ENCODE assay signal across 17 mouse cellular contexts in the genomic region with DNA sequence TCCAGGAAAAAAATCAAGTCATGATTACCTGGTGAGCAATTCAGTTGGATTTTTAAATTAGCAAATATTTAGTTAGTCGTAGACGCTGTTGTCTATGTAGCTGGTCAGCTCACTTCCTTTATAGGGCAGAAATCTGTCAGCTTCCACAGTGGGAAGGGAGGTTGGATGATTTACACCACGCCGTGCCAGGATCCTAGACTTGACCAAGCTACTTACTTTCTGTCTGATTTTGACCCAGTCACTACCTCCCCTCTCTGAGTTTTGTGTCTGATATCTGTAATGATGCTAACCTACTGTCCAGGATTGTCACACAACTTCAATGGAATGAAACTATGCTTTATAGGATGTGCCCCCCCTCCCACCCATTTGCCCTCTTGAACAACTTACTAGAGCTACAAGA. TPM values are rescaled to one million over a fixed set of nuclear protein-coding genes. Genes with fewer than 3 reads are reported as not detected.
A peak's percentile ranks its signal among the peaks of the same experiment; 100 is the strongest.
DNase-seq lines count a peak whose midpoint lies in the region; ATAC-seq lines count a peak whose summit lies in the region.
"Had no signal": no experiment of that assay in that cellular context is flagged by ENCODE, and none has a peak within 500 bp of the region (broad histone marks: within the 10 kb centered on the region; RNA-seq: fewer than 3 reads in every experiment).

No protein-coding gene starts in this region.

- peak overlapping the region; percentile 90 for H3K27ac ChIP-seq in forebrain, embryonic 11.5 days (ENCODE audit: low read depth, low read length)
- H3K27ac ChIP-seq in hindbrain, embryonic 14.5 days = peak overlapping the region; percentile 88
- peak overlapping the region; percentile 91 for H3K27ac ChIP-seq in midbrain, embryonic 16.5 days (ENCODE audit: low read length)
- H3K27ac ChIP-seq: kidney, postnatal 0 days; lung, embryonic 15.5 days had no signal

- H3K9ac ChIP-seq in forebrain, embryonic 11.5 days (ENCODE audit: low read length) = no peak overlapping the region
- no peak overlapping the region for H3K9ac ChIP-seq in hindbrain, embryonic 14.5 days
- H3K9ac ChIP-seq in midbrain, embryonic 16.5 days (ENCODE audit: low read depth, low read length) = no peak overlapping the region
- H3K9ac ChIP-seq: limb, embryonic 12.5 days; lung, embryonic 15.5 days had no signal

- ATAC-seq in forebrain, embryonic 11.5 days (replicated peaks; ENCODE audit: low FRiP score) = peak; percentile 40
- peak; percentile 19; the same call in 1 of the 2 replicates for ATAC-seq in hindbrain, embryonic 14.5 days (ENCODE audit: low FRiP score)
- peak; percentile 54 for ATAC-seq in midbrain, embryonic 16.5 days
- no peak for ATAC-seq in erythroblast, adult 5-6 weeks (replicated peaks; ENCODE audit: low FRiP score, poor library complexity, severe bottlenecking)

- H3K4me3 ChIP-seq in forebrain, embryonic 11.5 days (ENCODE audit: low read depth, low read length) = no peak overlapping the region
- H3K4me3 ChIP-seq in hindbrain, embryonic 14.5 days (replicated peaks; ENCODE audit: low read length) = no peak overlapping the region
- H3K4me3 ChIP-seq in midbrain, embryonic 16.5 days (ENCODE audit: low read depth, low read length) = no peak overlapping the region
- H3K4me3 ChIP-seq: limb, embryonic 12.5 days; lung, embryonic 15.5 days; megakaryocyte, embryonic 14.5 days had no signal

- peaks cover 17% of the 10 kb centered on the region for H3K4me1 ChIP-seq in forebrain, embryonic 11.5 days (replicated peaks; ENCODE audit: control insufficient read depth, insufficient read depth, low read length)
- peaks cover 32% of the 10 kb centered on the region for H3K4me1 ChIP-seq in hindbrain, embryonic 14.5 days (replicated peaks; ENCODE audit: control insufficient read depth, insufficient read depth, low read length)
- peaks cover 26% of the 10 kb centered on the region for H3K4me1 ChIP-seq in midbrain, embryonic 16.5 days (ENCODE audit: control insufficient read depth, insufficient read depth, low read length)

- no peaks in the 10 kb centered on the region for H3K27me3 ChIP-seq in forebrain, embryonic 11.5 days (ENCODE audit: control insufficient read depth, insufficient read depth, low read length)
- H3K27me3 ChIP-seq in hindbrain, embryonic 14.5 days (ENCODE audit: control insufficient read depth, insufficient read depth, low read length) = no peaks in the 10 kb centered on the region
- no peaks in the 10 kb centered on the region for H3K27me3 ChIP-seq in midbrain, embryonic 16.5 days (ENCODE audit: control insufficient read depth, insufficient read depth, low read depth, low read length)
- H3K27me3 ChIP-seq: limb, embryonic 12.5 days; lung, embryonic 15.5 days had no signal

- peak; percentile 50 for DNase-seq in heart, adult 11 months
- DNase-seq in heart, adult 18-20 months = no peak
- no peak for DNase-seq in forebrain, embryonic 11.5 days (ENCODE audit: low spot score)
- no peak for DNase-seq in hindbrain, embryonic 14.5 days (ENCODE audit: low spot score)
- no peak for DNase-seq in adrenal gland, adult 8-10 months
- DNase-seq in right cerebral cortex, postnatal 10 days (ENCODE audit: low spot score in 2 of 2) = no peak
- DNase-seq: thymus, adult 2 months had no signal

- no peaks in the 10 kb centered on the region for H3K9me3 ChIP-seq in forebrain, embryonic 11.5 days (ENCODE audit: control insufficient read depth, low read length)
- H3K9me3 ChIP-seq in hindbrain, embryonic 14.5 days (ENCODE audit: control insufficient read depth, low read length) = no peaks in the 10 kb centered on the region
- H3K9me3 ChIP-seq in midbrain, embryonic 16.5 days (replicated peaks; ENCODE audit: control insufficient read depth, low read length, poor library complexity, severe bottlenecking) = no peaks in the 10 kb centered on the region
- H3K9me3 ChIP-seq: limb, embryonic 12.5 days; lung, embryonic 15.5 days; megakaryocyte, embryonic 14.5 days had no signal

- H3K4me2 ChIP-seq in forebrain, embryonic 11.5 days (ENCODE audit: low read depth, low read length, severe bottlenecking) = no peak overlapping the region
- H3K4me2 ChIP-seq in hindbrain, embryonic 14.5 days (replicated peaks) = peak overlapping the region; percentile 37
- peak overlapping the region; percentile 48 for H3K4me2 ChIP-seq in midbrain, embryonic 16.5 days (ENCODE audit: low read length)
- H3K4me2 ChIP-seq: lung, embryonic 15.5 days had no signal

- no peaks in the 10 kb centered on the region for H3K36me3 ChIP-seq in forebrain, embryonic 11.5 days (ENCODE audit: control insufficient read depth, insufficient read depth, low read length)
- H3K36me3 ChIP-seq in hindbrain, embryonic 14.5 days (replicated peaks; ENCODE audit: control insufficient read depth, insufficient read depth) = no peaks in the 10 kb centered on the region
- no peaks in the 10 kb centered on the region for H3K36me3 ChIP-seq in midbrain, embryonic 16.5 days (ENCODE audit: control insufficient read depth, insufficient read depth, low read length)
- H3K36me3 ChIP-seq: limb, embryonic 12.5 days; lung, embryonic 15.5 days had no signal

- WGBS in forebrain, embryonic 11.5 days = 70% methylated on average over 4 of the region's 4 CpGs
- WGBS in hindbrain, embryonic 14.5 days = 44% methylated on average over 4 of the region's 4 CpGs
- WGBS in midbrain, embryonic 16.5 days = 56% methylated on average over 4 of the region's 4 CpGs

RNA-seq across cellular contexts. Expression of a gene that starts 23.5 kb away (rescaled TPM):
- total RNA-seq in heart, adult 18-20 months (2021) = 10 to 100 TPM; 19.7 to 24.8 TPM
- polyA plus RNA-seq in forebrain, embryonic 11.5 days (2014; fragmentation: Nextera tagmentation; extraction: Ambion mirVana) = 8.0 and 9.2 TPM in 2 replicates
- polyA plus RNA-seq in hindbrain, embryonic 14.5 days (2014; fragmentation: Nextera tagmentation; extraction: Ambion mirVana) = 6.5 and 8.2 TPM in 2 replicates
- polyA plus RNA-seq in midbrain, embryonic 16.5 days (2015; fragmentation: Nextera tagmentation; extraction: Ambion mirVana) = 10.1 and 13.0 TPM in 2 replicates
- 10 to 100 TPM in 2 of 4 experiments, 1 to 10 TPM in 2; 8.5 to 12.6 (median 9.4) TPM for total RNA-seq in adrenal gland, adult 8-10 months (2022)
- total RNA-seq in erythroblast, adult 5-6 weeks (2015; ENCODE audit: low replicate concordance) = not detected in 2 replicates
- total RNA-seq in erythroblast, adult 5-6 weeks (2017; ENCODE audit: low replicate concordance) = 0.98 TPM in 1 of 2 replicates, not detected in the other

RNA-seq across cellular contexts. Expression of a gene that starts 29.3 kb away (rescaled TPM):
- not detected for total RNA-seq in heart, adult 18-20 months (2021)
- not detected in 2 replicates for polyA plus RNA-seq in forebrain, embryonic 11.5 days (2014; fragmentation: Nextera tagmentation; extraction: Ambion mirVana)
- polyA plus RNA-seq in hindbrain, embryonic 14.5 days (2014; fragmentation: Nextera tagmentation; extraction: Ambion mirVana) = not detected in 2 replicates
- polyA plus RNA-seq in midbrain, embryonic 16.5 days (2015; fragmentation: Nextera tagmentation; extraction: Ambion mirVana) = not detected in 2 replicates
- total RNA-seq in adrenal gland, adult 8-10 months (2022) = not detected
- total RNA-seq in erythroblast, adult 5-6 weeks (2015; ENCODE audit: low replicate concordance) = not detected in 2 replicates
- total RNA-seq in erythroblast, adult 5-6 weeks (2017; ENCODE audit: low replicate concordance) = not detected in 2 replicates
- total RNA-seq: adrenal gland, postnatal 4 days; layer of hippocampus, postnatal 14 days had no signal
- polyA plus RNA-seq: cortical plate, adult 2 months; gonadal fat pad, adult 2 months; kidney, postnatal 0 days; limb, embryonic 12.5 days; lung, embryonic 15.5 days; thymus, adult 2 months had no signal

Comparison
In these comparisons a context has a peak if more than half of its experiments do, and no peak if none do; other contexts are left out.
1. RNA of a gene that starts 23.5 kb away (total RNA-seq): 19.7 to 24.8 TPM in heart, adult 18-20 months and 8.5 to 12.6 TPM in adrenal gland, adult 8-10 months; 0.98 TPM in erythroblast, adult 5-6 weeks; every median in the first group is over 4 times any median in the second.
2. Peak in every context shown above with its lines, with median percentiles within 50 percentile points of each other: H3K27ac ChIP-seq.